Mouse (Mus musculus): ENCODE data around the gene Sez6l.

GRCm38 (mm10) chr5:112499918-112500682 is 76.9 kb downstream of the Sez6l start:
- no peak for TF ChIP-seq TAL1 (IDR thresholded peaks at IDR 0.05; ENCODE audit: low read length)
- no peak for TF ChIP-seq GATA1 (IDR thresholded peaks at IDR 0.05; ENCODE audit: low read length)
